Mouse (Mus musculus) ES-Bruce4 (cell line): ENCODE data around the gene Tulp2.
A peak's percentile ranks its signal among the peaks of the same experiment; 100 is the strongest.

ENCODE experiments used
- CTCF ChIP-seq: IDR thresholded peaks from one replicate; pipeline ENCODE4 v1.8.1; 2011; ENCODE audit warnings: low read depth, low read length
- POLR2A ChIP-seq: IDR thresholded peaks from one replicate; pipeline ENCODE4 v1.8.1; 2011; ENCODE audit warnings: low read length; ENCODE audit not compliant: insufficient read depth

GRCm38 (mm10) chr7:45461326-45461725, 20.4 kb upstream of the Tulp2 start:
- TF ChIP-seq POLR2A (peak; percentile 18), CTCF (no peak)
